Comparison of ENCODE assay signal across 22 mouse cellular contexts in the genomic region with DNA sequence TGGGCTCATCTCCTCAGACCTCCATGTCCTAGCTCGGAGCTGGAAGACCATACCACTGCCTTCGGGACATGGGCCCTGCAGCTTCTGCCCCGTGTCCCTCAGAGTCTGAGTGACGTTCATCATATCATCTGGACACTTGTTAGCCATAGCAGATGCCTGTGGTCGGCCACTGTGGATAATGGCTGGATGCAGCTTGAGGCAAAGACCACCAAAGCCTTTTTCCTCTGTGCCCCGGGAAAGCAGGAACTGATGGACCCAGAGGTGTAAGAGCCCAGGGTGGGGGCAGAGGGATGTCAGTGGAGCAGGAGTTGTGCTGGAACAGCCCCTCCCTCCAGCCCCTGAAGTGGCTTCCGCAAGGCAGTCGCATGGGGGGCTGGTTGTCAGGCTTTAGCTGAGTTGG. TPM values are rescaled to one million over a fixed set of nuclear protein-coding genes. Genes with fewer than 3 reads are reported as not detected.
DNase-seq lines count a peak whose midpoint lies in the region; TF ChIP-seq lines count a peak whose summit lies in the region.
"Had no signal": no experiment of that assay in that cellular context is flagged by ENCODE, and none has a peak within 500 bp of the region (broad histone marks: within the 10 kb centered on the region; RNA-seq: fewer than 3 reads in every experiment).

No protein-coding gene starts in this region.

- peaks cover 24% of the 10 kb centered on the region for H3K36me3 ChIP-seq in small intestine, adult 2 months (ENCODE audit: control insufficient read depth, insufficient read depth, low read length)
- H3K36me3 ChIP-seq: forebrain, embryonic 10.5 days; forebrain, embryonic 12.5 days had no signal

- WGBS in small intestine, adult 2 months = 88% methylated on average over 8 of the region's 8 CpGs

- H3K27me3 ChIP-seq in small intestine, adult 2 months (ENCODE audit: control insufficient read depth, insufficient read depth, low read length) = no peaks in the 10 kb centered on the region
- H3K27me3 ChIP-seq: embryonic facial prominence, embryonic 13.5 days; embryonic facial prominence, embryonic 15.5 days; forebrain, embryonic 12.5 days had no signal

- peak; percentile 87 for DNase-seq in heart, adult 11 months
- no peak for DNase-seq in heart, adult 9 months (ENCODE audit: low spot score in 2 of 2)
- DNase-seq in testis, postnatal 10 days (ENCODE audit: low spot score) = peak; percentile 36
- DNase-seq in testis, postnatal 14 days (ENCODE audit: low spot score) = no peak
- DNase-seq in urinary bladder, adult 2 months (ENCODE audit: low spot score) = no peak
- DNase-seq: adrenal gland, adult 2 months; adrenal gland, postnatal 10 days; adrenal gland, postnatal 25 days; cerebellum, adult 11 months; cerebellum, adult 18-20 months; cerebellum, adult 8-10 months; cerebellum, adult 9-11 months; cerebellum, postnatal 14 days; cerebellum, postnatal 36 days; embryo, embryonic 11 days had no signal

- no peak for TF ChIP-seq CTCF in small intestine, adult 2 months (IDR thresholded peaks at IDR 0.05; ENCODE audit: extremely low read depth, insufficient read length, insufficient replicate concordance, low read depth, low read length)

- no peak overlapping the region for H3K4me3 ChIP-seq in small intestine, adult 2 months (ENCODE audit: low read depth, low read length)
- H3K4me3 ChIP-seq: embryonic facial prominence, embryonic 13.5 days; embryonic facial prominence, embryonic 15.5 days; erythroblast, embryonic 14.5 days; forebrain, embryonic 10.5 days; forebrain, embryonic 12.5 days had no signal

- H3K4me1 ChIP-seq in small intestine, adult 2 months (ENCODE audit: control insufficient read depth, insufficient read depth, insufficient read length, low read length) = peaks cover 8% of the 10 kb centered on the region
- H3K4me1 ChIP-seq: embryonic facial prominence, embryonic 13.5 days; embryonic facial prominence, embryonic 15.5 days; forebrain, embryonic 10.5 days; forebrain, embryonic 12.5 days had no signal

- H3K27ac ChIP-seq in small intestine, adult 2 months (ENCODE audit: insufficient read depth, low read depth, low read length) = no peak overlapping the region
- H3K27ac ChIP-seq: embryonic facial prominence, embryonic 13.5 days; embryonic facial prominence, embryonic 15.5 days; forebrain, embryonic 10.5 days; forebrain, embryonic 12.5 days had no signal

- TF ChIP-seq POLR2A in small intestine, adult 2 months (IDR thresholded peaks at IDR 0.05; ENCODE audit: low read depth, low read length) = 0 out of 2 replicates have a peak, but pooled peaks have one; percentile 9

RNA-seq across cellular contexts. Expression of gene Shisa5, which starts 6.7 kb away (rescaled TPM):
- polyA plus RNA-seq in small intestine, adult 2 months (2012; rRNA removed) = 406 and 675 TPM in 2 replicates
- polyA plus RNA-seq in urinary bladder, adult 2 months (2012; rRNA removed) = 201 and 202 TPM in 2 replicates

RNA-seq across cellular contexts. Expression of gene Trex1, which starts 27.8 kb away (rescaled TPM):
- polyA plus RNA-seq in small intestine, adult 2 months (2012; rRNA removed) = 51.9 and 174 TPM in 2 replicates
- 37.3 and 41.4 TPM in 2 replicates for polyA plus RNA-seq in urinary bladder, adult 2 months (2012; rRNA removed)

RNA-seq across cellular contexts. Expression of gene Pfkfb4, which starts 40.1 kb away (rescaled TPM):
- 53.2 and 121 TPM in 2 replicates for polyA plus RNA-seq in small intestine, adult 2 months (2012; rRNA removed)
- polyA plus RNA-seq in urinary bladder, adult 2 months (2012; rRNA removed) = 16.3 and 19.4 TPM in 2 replicates

RNA-seq across cellular contexts. Expression of gene Atrip, which starts 42.2 kb away (rescaled TPM):
- 5.8 and 10.7 TPM in 2 replicates for polyA plus RNA-seq in small intestine, adult 2 months (2012; rRNA removed)
- 17.1 and 17.6 TPM in 2 replicates for polyA plus RNA-seq in urinary bladder, adult 2 months (2012; rRNA removed)

RNA-seq across cellular contexts. Expression of gene Ucn2, which starts 45.9 kb away (rescaled TPM):
- 0.23 and 0.56 TPM in 2 replicates for polyA plus RNA-seq in small intestine, adult 2 months (2012; rRNA removed)
- polyA plus RNA-seq in urinary bladder, adult 2 months (2012; rRNA removed) = 0.43 and 0.51 TPM in 2 replicates
- polyA plus RNA-seq: embryonic facial prominence, embryonic 11.5 days; erythroblast, embryonic 14.5 days; forebrain, embryonic 10.5 days; forebrain, embryonic 12.5 days had no signal

Comparison
In these comparisons a context has a peak if more than half of its experiments do, and no peak if none do; other contexts are left out.
1. DNase-seq: peak in heart, adult 11 months (single experiment) and testis, postnatal 10 days (single experiment); none in heart, adult 9 months (0 of 2), testis, postnatal 14 days (single experiment) and urinary bladder, adult 2 months (single experiment).